Mouse (Mus musculus) brown adipose tissue, adult 24 weeks (tissue): ENCODE measurements around the gene BC061237. TPM values are rescaled to one million over a fixed set of nuclear protein-coding genes. Genes with fewer than 3 reads are reported as not detected.
"Not testable (repeated sequence)": the region's sequence is repeated elsewhere in the genome, so short reads cannot be mapped to it uniquely, and the experiment has no call there.

Experiments
- H3K27ac ChIP-seq: fragments of 200-500 bp; replicated peaks from 2 replicates; pipeline ENCODE4 v1.5.1; 2012; ENCODE audit warnings: low read depth, mild to moderate bottlenecking, low read length
- H3K4me1 ChIP-seq: fragments of 200-500 bp; 2 replicates; pipeline ENCODE4 v1.6.1; 2012; ENCODE audit warnings: low read length, mixed read lengths; ENCODE audit not compliant: control insufficient read depth, insufficient read depth, insufficient read length
- H3K4me3 ChIP-seq: fragments of 200-500 bp; 2 replicates; pipeline ENCODE4 v1.5.1; 2012; ENCODE audit warnings: low read depth, mild to moderate bottlenecking, low read length, moderate library complexity; ENCODE audit not compliant: insufficient read depth
- polyA plus RNA-seq: library from polyadenylated mRNA; stranded (reverse); fragments of >200 nt; gene quantifications from 2 replicates; pipeline ENCODE4 v1.2.4, GENCODE M21; 2012; ENCODE audit not compliant: missing spikeins, insufficient read depth, insufficient read length

The BC061237 gene
- not detected in 2 replicates for polyA plus RNA-seq

GRCm38 (mm10) chr14:44492163-44492562 lies at the start of gene BC061237:
TSS of gene BC061237 (plus strand) at chr14:44492463.
- not testable (repeated sequence) for H3K27ac ChIP-seq, H3K4me3 ChIP-seq, H3K4me1 ChIP-seq

- H3K4me3 ChIP-seq, H3K27ac ChIP-seq, H3K4me1 ChIP-seq: not testable (repeated sequence)
Observed at GRCm38 (mm10) chr14:44517976-44518375, 25.7 kb downstream of the BC061237 start, which contains the start of gene Gm17093. TSS of gene Gm17093 (plus strand) at chr14:44518276.

GRCm38 (mm10) chr14:44547961-44548360 lies 55.7 kb downstream of the BC061237 start:
- H3K27ac ChIP-seq, H3K4me3 ChIP-seq, H3K4me1 ChIP-seq: not testable (repeated sequence)

Other genes starting within 250 kb of the BC061237 start
- gene Gm8220, start 206.9 kb upstream of the BC061237 start, polyA plus RNA-seq: not detected in 2 replicates
- not detected in 2 replicates for gene Gm5930, start 153.9 kb upstream of the BC061237 start, polyA plus RNA-seq
- not detected in 2 replicates for gene Gm8229, start 127.1 kb upstream of the BC061237 start, polyA plus RNA-seq
- not detected in 2 replicates for gene Gm3371, start 81.8 kb upstream of the BC061237 start, polyA plus RNA-seq
- gene Gm8232, start 58.8 kb upstream of the BC061237 start, polyA plus RNA-seq: not detected in 2 replicates
- not detected in 2 replicates for gene Gm17093, start 25.8 kb downstream of the BC061237 start, polyA plus RNA-seq
- not detected in 2 replicates for gene Gm8247, start 90.7 kb downstream of the BC061237 start, polyA plus RNA-seq
- gene Gm5624, start 135.5 kb downstream of the BC061237 start, polyA plus RNA-seq: not detected in 2 replicates
- gene Gm8257, start 214.0 kb downstream of the BC061237 start, polyA plus RNA-seq: not detected in 2 replicates